Mouse (Mus musculus): ENCODE results near the gene Tex33. TPM values are rescaled to one million over a fixed set of nuclear protein-coding genes. Genes with fewer than 3 reads are reported as not detected.
A peak's percentile ranks its signal among the peaks of the same experiment; 100 is the strongest.

The Tex33 gene
- total and polyA plus RNA-seq, 3 experiments = 4.3 to 4.7 TPM; not detected in 1

- Histone ChIP-seq H3K36me3 (ENCODE audit: control insufficient read depth in 1 of 2, insufficient read depth in 2 of 2, low read length in 2 of 2) (peaks cover 0 to 7% of the 10 kb centered on the region in 2 experiments; a peak in 2 of 4 replicates), H3K4me1 (ENCODE audit: control insufficient read depth in 1 of 2, insufficient read depth in 2 of 2, low read length in 2 of 2) (peaks cover 13 to 21% of the 10 kb centered on the region in 2 experiments), H3K27me3 (ENCODE audit: control insufficient read depth in 1 of 2, insufficient read depth in 2 of 2, low read length in 2 of 2) (no peaks in the 10 kb centered on the region), H3K9ac (ENCODE audit: control insufficient read depth, low read depth, low read length, poor library complexity, severe bottlenecking) (peak overlapping the region; percentile 33), H3K79me2 (ENCODE audit: control insufficient read depth, insufficient read depth, low read length, poor library complexity) (no peaks in the 10 kb centered on the region), H3K27ac (ENCODE audit: control insufficient read depth, low read depth, low read length) (peak overlapping the region; percentile 60), H3K9me3 (replicated peaks; ENCODE audit: insufficient read depth, low read length) (no peaks in the 10 kb centered on the region), H3K4me3 (ENCODE audit: control insufficient read depth in 1 of 2, insufficient read depth in 1 of 2, low read depth in 2 of 2, low read length in 2 of 2) (peak overlapping the region; percentile 41 to 48)
- TF ChIP-seq ZC3H11A (IDR thresholded peaks at IDR 0.05; ENCODE audit: low read depth, low read length) = no peak
- peak in 1 of 2 experiments; percentile 50; a peak in 1 of 4 replicates for TF ChIP-seq POLR2A (IDR thresholded peaks at IDR 0.05; ENCODE audit: control insufficient read depth in 1 of 2, insufficient read depth in 1 of 2, low read depth in 1 of 2, low read length in 2 of 2, poor library complexity in 1 of 2)
- TF ChIP-seq CHD1 (IDR thresholded peaks at IDR 0.05; ENCODE audit: low read depth, low read length) = no peak
- peak; percentile 73 for TF ChIP-seq MAZ (IDR thresholded peaks at IDR 0.05; ENCODE audit: low read depth, low read length)
- TF ChIP-seq E2F4 (IDR thresholded peaks at IDR 0.05; ENCODE audit: borderline replicate concordance, low read depth, low read length) = no peak
- TF ChIP-seq MAFK (IDR thresholded peaks at IDR 0.05; ENCODE audit: borderline replicate concordance, low read depth, low read length) = no peak
- TF ChIP-seq BHLHE40 (IDR thresholded peaks at IDR 0.05; ENCODE audit: borderline replicate concordance, low read depth, low read length) = no peak
- TF ChIP-seq SIN3A (IDR thresholded peaks at IDR 0.05; ENCODE audit: low read length) = peak; percentile 24; the same call in 1 of the 2 replicates
- peak; percentile 86 for TF ChIP-seq ZNF384 (IDR thresholded peaks at IDR 0.05; ENCODE audit: low read depth, low read length)
- TF ChIP-seq ETS1 (IDR thresholded peaks at IDR 0.05; ENCODE audit: low read depth, low read length) = peak; percentile 38; the same call in 1 of the 2 replicates
- 0 out of 2 replicates have a peak, but pooled peaks have one; percentile 38 for TF ChIP-seq ELF1 (IDR thresholded peaks at IDR 0.05; ENCODE audit: low read depth, low read length)
- no peak for TF ChIP-seq JUND (IDR thresholded peaks at IDR 0.05; ENCODE audit: low read depth, low read length)
- TF ChIP-seq EP300 (IDR thresholded peaks at IDR 0.05; ENCODE audit: low read depth in 1 of 2, low read length in 2 of 2) = 0 out of 4 replicates have a peak, but pooled peaks of 1 of the 2 experiments have one; percentile 31
- no peak for TF ChIP-seq KAT2A (conservative IDR thresholded peaks at IDR 0.05; ENCODE audit: low read depth, low read length)
- no peak for TF ChIP-seq NRF1 (IDR thresholded peaks at IDR 0.05; ENCODE audit: insufficient read depth, low read depth, low read length, poor library complexity, severe bottlenecking)
- TF ChIP-seq RCOR1 (IDR thresholded peaks at IDR 0.05; ENCODE audit: low read depth, low read length) = peak; percentile 29; the same call in 1 of the 2 replicates
- peak; percentile 89 for DNase-seq (ENCODE audit: low read depth, low spot score)
These were observed 41.7 kb upstream of the Tex33 start for GRCm38 (mm10) chr15:78437237-78438017.

- Histone ChIP-seq H3K9ac (ENCODE audit: control insufficient read depth, low read depth, low read length, poor library complexity, severe bottlenecking) (peak overlapping the region; percentile 33), H3K79me2 (ENCODE audit: control insufficient read depth, insufficient read depth, low read length, poor library complexity) (no peaks in the 10 kb centered on the region), H3K27me3 (ENCODE audit: control insufficient read depth in 1 of 2, insufficient read depth in 2 of 2, low read length in 2 of 2) (no peaks in the 10 kb centered on the region), H3K9me3 (replicated peaks; ENCODE audit: insufficient read depth, low read length) (no peaks in the 10 kb centered on the region), H3K36me3 (ENCODE audit: control insufficient read depth in 1 of 2, insufficient read depth in 2 of 2, low read length in 2 of 2) (peaks cover 0 to 7% of the 10 kb centered on the region in 2 experiments; a peak in 2 of 4 replicates), H3K4me3 (ENCODE audit: control insufficient read depth in 1 of 2, insufficient read depth in 1 of 2, low read depth in 2 of 2, low read length in 2 of 2) (peak overlapping the region; percentile 41 to 48; a peak in 3 of 4 replicates), H3K4me1 (ENCODE audit: control insufficient read depth in 1 of 2, insufficient read depth in 2 of 2, low read length in 2 of 2) (peaks cover 13 to 21% of the 10 kb centered on the region in 2 experiments), H3K27ac (ENCODE audit: control insufficient read depth, low read depth, low read length) (no peak overlapping the region; the same call in 1 of the 2 replicates)
- TF ChIP-seq CTCF (IDR thresholded peaks at IDR 0.05 in 2 of 3, conservative IDR thresholded peaks at IDR 0.05 in 1 of 3; ENCODE audit: control insufficient read depth in 1 of 3, insufficient read depth in 1 of 3, low read depth in 2 of 3, low read length in 3 of 3, poor library complexity in 1 of 3, severe bottlenecking in 1 of 3) (peak in 1 of 3 experiments; percentile 44; a peak in 2 of 6 replicates), MXI1 (IDR thresholded peaks at IDR 0.05; ENCODE audit: low read depth, low read length) (0 out of 2 replicates have a peak, but pooled peaks have one; percentile 28), MAX (IDR thresholded peaks at IDR 0.05; ENCODE audit: low read length) (no peak), ZMIZ1 (IDR thresholded peaks at IDR 0.05; ENCODE audit: low read depth, low read length) (no peak), USF1 (IDR thresholded peaks at IDR 0.05; ENCODE audit: low read depth, low read length) (no peak), ETS1 (IDR thresholded peaks at IDR 0.05; ENCODE audit: low read depth, low read length) (peak; percentile 74)
- peak; percentile 82 for DNase-seq (ENCODE audit: low read depth, low spot score)
These were observed 40.9 kb upstream of the Tex33 start for GRCm38 (mm10) chr15:78436380-78437192.

Data from MEL (cell line).